Mouse (Mus musculus) c-Kit-positive CD71-positive TER-119-negative erythroid progenitor cells, embryonic 14.5 days (primary cell): ENCODE measurements around the gene Pglyrp3.
"Not testable (repeated sequence)": the region's sequence is repeated elsewhere in the genome, so short reads cannot be mapped to it uniquely, and the experiment has no call there.

Experiments used
- DNase-seq: peaks from one replicate; pipeline ENCODE4 v3.0.0-alpha.2; 2013; ENCODE audit warnings: low read depth

Gene Pglyrp3

DNA sequence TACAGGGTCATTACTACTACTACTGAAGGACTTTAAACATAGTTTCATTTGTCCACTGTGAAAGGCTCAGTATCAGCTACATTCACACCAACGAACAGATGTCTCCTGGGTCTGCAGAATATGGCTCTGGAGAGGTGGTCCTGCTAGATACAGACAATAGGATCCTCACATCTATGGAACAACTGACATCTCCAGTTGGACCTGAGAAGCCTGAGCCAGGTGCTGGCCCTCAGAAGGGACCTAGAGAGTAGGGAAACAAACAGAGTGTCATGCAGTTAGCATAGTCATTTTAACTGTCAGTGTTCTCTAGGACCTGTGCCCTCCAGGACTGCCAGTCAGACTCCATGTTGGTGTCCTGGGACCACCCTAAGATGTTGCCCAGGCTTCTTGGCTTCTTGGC, at the start of gene Pglyrp3:
Pglyrp3 (plus strand) TSS at position 301 of the 400 bp plus-strand sequence.
- DNase-seq = no peak

- DNase-seq = no peak
Observed at GRCm38 (mm10) chr3:92011001-92011400, 3.4 kb upstream of the Pglyrp3 start.

DNA sequence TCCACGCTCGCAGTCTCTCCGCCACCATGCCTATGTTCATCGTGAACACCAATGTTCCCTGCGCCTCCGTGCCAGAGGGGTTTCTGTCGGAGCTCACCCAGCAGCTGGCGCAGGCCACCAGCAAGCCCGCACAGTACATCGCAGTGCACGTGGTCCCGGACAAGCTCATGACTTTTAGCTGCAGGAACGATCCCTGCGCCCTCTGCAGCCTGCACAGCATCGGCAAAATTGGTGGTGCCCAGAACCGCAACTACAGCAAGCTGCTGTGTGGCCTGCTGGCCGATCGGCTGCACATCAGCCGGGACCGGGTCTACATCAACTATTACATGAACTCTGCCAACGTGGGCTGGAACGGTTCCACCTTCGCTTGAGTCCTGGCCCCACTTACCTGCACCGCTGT, 10.2 kb downstream of the Pglyrp3 start:
- DNase-seq = not testable (repeated sequence)

- no peak for DNase-seq
Observed at GRCm38 (mm10) chr3:92033203-92033602, 18.8 kb downstream of the Pglyrp3 start.

- no peak for DNase-seq
Observed at GRCm38 (mm10) chr3:92033892-92034291, 19.5 kb downstream of the Pglyrp3 start.

DNA sequence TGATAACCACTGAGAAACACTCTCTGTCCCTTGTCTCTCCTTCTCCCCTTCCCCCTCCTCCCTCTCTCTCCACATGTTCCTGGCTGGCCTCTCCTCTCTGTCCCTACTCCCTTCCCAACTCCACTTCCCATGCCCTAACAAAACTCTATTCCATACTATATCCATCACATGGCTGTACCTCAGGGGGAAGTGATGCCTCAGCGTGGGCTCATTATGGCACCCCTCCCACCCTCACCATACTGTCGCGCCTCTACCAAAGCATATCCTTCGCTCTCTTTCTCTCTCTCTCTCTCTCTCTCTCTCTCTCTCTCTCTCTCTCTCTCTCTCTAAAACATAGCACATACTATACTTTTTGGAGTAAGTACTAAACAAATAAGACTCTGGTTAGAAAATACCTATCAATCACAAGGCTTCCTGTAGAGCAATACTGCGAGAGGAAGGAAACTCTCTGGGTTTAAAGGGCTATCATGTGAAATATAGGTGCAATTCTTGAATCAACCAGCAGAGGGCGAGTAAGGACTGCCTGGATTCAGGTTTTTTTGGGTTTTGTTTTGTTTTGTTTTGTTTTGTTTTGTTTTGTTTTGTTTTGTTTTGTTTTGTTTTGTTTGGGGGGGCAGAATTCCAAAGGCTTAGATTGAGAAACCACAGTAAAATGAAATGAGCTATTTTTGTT, 36.1 kb downstream of the Pglyrp3 start:
- peak; percentile 3 for DNase-seq

- DNase-seq = peak; percentile 16
Observed at GRCm38 (mm10) chr3:92080462-92081284, 66.3 kb downstream of the Pglyrp3 start.
